Mouse (Mus musculus) c-Kit-positive CD71-positive TER-119-negative erythroid progenitor cells, embryonic 14.5 days (primary cell): ENCODE data around the gene Strbp.

Experiments used
- DNase-seq: peaks from one replicate; pipeline ENCODE4 v3.0.0-alpha.2; 2013; ENCODE audit warnings: low read depth

Gene Strbp

DNA sequence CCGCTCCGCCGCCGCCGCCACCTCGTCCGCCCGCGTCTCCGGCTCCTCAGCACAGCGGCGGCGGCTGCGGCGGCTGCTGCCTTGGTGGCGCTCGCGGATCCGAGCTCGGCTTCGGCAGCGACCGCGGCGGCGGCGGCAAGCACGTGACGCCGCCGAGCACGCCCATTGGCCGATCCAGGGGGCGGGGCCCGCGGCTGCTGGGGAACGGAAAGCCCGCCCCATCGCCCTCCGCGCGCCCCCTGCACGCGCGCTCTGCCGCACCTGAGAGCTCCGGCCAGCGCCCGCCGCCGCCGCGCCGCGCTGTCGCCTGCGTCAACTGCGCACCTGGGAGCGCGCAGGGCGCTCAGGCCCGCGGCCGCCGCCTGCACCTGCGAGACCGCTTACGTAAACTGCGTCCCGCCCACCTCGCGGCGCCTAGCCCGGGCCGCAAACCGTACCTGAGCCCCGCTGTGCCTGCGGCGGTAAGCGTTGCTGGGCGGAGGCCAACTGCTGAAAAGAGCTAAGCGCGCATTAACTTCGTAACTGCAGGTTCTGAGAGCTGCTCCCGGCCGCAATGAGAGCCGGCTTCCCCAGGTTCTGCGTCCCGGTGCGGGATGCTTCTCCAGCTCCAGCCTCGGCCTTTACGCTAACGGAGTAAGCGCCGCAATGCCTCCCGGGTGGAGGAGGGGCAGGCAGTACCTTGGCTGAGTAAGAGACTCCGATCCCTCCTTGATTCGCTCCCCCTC lies at the start of gene Strbp:
Strbp (minus strand) TSS at position 630 of the 725 bp plus-strand sequence.
- DNase-seq, result peak; percentile 77

DNA sequence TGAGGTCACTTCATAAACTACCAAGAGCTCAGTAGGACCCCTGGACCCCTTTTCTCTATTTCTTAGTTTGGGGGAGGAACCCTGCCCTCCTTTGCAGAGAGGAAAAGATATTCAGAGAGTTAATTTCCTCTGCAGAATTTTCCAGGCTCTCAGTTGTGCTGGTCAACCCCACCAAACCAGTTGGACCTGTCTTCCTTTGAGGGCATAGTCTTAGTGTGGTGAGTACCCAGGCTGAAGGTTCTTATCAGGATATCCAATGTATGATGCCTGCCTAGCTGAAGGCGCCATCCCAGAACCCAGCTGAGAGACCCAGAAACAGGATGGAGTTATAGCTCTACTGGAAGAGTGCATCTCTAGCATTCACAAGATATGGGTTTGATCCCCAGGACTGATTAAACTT lies 47.5 kb upstream of the Strbp start:
- no peak for DNase-seq

DNA sequence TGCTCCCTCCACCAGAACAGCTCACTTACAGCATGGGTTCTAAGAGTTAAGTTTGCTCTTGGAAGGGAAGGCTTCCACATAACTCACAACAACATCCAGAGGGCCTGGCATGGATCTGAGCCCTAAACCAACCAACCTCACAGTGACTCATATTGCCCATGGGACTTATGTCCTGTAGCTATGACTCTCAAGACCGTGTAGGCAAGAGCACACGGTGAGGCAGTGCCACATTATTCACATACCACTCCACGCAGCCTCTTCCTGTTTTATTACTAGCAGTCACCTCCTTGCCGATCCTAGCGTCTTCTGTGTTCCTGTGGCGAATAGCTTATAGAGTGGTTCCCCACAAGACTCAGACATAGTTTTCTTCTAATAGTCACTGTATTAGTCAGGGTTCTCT lies 45.7 kb upstream of the Strbp start:
- no peak for DNase-seq

DNA sequence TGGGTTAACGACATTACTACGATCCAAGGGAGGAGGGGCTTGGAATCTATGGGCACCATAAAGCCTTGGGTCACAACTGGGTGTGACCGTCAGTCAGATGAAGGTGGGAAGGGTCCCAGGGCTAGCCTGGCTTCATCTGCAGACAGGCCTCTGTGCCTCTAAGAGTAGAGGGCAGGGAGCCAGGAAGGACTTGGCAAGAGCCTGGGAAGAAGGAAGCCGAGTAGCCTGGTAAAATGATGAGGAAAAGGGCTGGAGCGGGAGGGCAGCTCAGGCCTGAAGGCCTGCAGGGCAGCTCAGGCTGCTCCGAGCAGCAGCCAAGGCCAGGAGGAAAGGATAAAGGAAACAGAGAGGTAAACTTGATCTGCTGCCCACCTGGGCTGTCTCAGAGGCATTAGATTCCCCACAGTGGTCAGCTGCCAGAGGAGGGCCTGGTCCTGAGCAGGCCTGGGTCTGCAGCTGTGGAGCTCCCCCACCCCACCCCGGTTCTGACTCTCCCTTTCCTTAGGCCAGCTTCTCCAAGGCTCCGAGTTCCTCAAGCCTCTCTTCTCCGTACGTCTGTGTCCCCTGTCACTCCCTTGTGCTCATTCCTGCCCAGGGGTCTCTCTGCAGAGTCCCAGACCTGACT lies 44.9 kb upstream of the Strbp start:
- DNase-seq, result no peak

DNA sequence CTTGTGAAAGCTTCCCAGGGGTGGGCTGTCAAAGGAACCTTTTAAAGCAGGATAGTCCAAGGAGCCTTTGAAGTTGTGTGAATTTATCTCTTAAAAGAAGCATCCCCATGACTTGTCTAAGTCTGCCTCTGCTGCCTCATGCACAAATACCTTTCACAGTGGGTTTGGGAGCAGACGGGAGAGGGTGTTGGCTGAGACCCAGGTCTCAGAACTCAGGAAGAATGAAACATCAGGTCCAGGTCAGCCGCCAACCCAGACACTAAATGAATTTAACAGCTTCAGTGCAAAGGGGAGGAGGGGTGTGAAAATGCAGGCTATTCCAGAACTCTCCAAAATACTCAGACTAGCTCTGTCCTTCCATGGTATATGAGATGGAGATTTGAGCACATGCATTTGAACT lies 44.2 kb upstream of the Strbp start:
- DNase-seq, result no peak

DNA sequence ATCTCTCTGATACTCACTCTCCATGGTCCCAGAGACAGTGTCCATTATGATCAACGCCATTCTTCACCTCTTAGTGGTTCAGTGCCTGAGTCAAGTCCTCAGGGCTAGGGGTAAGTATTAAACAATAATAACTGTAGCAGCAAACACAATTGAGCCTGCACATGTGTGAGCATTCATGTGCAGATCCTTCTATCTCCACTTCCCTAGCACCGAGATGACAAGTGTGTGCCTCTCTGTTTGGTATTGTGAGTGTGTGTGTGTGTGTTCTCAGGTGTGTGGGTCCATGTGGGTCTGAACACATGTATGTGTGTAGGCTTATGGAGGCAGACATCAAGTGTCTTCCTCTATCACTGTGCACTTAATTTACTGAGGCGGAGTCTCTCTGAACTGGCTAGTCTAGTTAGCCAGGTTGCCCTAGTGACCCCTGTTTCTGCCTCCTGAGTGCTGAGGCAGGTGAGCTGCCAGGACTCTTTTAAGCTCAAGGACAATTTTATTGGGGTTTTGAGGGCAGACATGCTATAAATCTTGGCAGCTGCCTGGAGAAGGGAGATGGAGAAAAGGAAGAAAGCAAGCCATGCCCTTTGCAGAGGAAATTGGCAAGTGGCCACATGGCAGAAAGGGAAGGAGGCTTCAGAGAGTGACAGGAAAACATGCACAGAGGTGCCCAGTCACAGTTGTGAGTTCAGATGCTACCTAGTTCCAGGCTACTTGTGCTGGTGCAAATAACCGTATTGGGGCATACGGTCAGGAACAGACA lies 42.8 kb upstream of the Strbp start:
- no peak for DNase-seq

DNA sequence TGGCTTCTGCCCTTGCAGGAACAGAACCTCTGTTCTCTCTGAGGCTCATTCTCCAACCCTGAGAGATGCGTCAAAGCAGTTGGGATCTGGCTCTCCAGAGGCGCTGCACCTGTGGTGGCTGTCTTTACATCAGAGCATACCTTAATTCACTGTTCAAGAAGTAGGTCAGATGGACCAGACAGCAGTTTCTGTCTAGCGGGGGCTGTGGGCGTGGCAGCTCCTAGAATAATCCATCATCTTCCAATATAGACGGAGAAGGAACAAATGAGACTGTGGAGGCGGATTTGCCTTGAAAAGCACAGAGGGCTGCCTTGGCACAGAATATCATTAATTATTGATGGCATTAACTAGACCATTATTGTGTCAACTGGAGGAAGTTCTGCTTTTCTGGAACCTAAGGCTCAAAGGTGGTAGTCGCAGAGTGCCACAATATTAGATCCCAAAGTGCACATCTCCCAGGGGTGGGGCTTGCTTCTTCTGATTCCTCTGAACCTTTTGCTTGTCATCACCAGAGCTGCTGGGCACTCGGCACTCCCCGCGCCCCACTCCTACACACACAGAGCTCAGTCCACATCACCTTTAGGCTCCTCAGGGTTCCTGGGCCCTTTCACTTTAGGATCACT lies 41.2 kb upstream of the Strbp start:
- DNase-seq, result no peak

DNA sequence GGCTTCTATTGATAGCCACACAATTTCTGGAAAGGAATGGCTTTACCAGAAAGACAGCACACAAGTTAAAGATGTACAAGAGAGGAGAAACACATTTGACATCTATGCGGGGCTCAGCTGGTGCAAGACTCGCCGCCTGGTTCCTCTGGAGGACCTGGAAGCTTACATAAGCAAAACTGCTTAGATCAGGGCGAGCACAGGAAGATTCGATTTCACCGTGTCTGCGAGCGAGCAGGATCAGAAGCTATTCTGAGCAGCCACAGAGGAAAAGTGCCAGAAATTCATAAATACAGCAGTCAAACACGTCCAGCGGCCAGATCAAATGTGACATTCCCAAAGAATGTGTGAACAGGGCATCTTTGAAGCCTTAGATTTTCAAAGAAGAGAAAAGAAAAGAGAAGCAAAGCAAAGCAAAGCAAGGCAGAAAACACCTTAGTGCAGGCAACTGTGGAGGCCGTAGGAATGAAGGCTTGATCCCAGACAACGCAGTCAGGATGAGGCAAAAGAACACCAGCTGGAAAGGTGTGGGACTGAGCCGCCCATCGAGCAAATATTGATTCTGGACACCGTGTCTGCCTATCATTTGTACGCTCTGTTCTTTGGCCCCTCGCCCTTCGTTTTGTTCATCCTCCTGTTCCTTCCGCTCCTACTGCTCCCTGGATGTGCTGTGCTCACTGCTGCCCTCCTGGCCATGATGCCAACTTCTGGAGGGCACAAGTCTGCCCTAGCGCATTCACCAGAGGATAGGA lies 38.3 kb upstream of the Strbp start:
- no peak for DNase-seq

DNA sequence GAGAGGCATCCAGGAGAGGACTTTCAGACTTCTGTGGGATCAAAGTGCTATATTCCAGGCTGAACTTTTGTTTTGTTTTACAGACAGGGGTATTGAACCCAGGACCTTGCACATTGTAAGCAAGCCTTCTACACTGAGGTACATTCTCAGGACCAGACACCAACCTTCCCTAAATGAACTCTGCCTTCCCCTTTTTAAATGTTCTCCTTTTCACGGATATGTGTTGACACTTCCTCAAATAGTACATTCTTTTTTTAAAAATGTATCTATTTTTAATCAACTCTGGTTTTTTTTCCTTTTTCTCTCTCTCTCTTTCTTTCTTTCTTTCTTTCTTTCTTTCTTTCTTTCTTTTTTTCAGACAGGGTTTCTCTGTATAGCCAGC lies 32.1 kb upstream of the Strbp start:
- no peak for DNase-seq

DNA sequence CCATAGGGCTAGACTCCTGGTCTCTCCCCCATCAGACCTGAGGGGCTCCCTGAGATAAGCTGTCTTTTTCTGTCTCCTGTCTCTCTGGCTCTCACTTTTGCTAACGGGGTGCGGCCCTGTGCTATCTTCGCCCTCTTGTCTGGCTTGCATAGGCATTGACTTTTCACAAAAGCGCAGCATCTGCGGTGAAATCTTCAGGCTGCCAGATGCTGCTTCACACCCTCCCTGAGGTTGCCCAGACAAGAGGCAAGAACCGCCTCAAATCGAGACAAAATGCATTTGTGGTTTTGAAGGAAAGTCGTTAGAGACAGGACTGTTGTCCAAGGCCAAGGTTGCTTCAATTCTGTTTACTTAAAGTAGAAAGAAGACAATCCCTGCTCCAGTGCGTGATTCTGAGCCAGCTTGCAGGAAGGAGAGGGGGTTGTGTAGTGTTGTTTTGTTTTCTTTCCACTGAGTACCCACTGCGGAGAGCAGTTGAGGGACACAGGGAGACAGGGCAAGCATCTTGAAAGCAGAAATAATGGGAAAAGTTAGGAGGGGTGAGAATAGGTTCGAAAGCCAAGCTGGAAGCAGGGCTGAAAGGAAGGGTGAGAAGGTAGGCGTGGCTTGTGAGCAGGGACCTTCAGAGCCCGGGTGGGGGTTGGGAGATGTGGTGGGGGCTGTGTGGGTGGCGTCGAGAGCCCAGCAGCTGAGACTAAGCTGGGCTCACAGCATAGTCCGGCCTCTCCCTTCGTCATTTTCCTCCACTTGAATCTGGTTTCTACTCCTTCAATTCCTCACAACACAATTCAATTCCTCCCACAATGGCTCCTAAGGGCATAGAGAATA lies 31.5 kb upstream of the Strbp start:
- DNase-seq, result no peak

DNA sequence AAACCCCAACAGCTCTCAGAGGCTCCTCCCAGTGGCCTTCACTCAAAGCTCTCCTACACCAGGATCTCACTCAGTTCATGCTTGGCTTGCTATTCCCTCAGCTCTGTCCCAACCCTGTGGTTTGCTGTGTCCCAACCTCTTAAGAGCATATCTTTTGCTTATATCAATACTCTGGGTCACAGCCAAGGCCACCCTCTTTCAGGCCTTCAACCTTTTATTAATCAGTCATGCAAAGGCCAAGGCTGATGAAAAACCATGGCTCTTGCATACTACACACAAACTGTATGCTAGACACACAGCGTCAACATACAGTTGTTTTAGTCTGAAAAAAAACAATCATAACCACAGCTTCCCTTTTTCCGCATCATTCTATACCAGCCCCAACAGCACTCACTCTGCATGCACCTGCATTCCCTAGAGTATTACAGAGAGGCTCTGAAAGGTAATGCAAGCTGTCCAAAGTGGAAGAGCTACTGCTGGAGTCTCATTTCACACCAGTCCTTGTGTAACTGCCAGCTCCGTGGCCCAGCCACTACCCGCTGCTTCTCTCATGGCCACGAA lies 27.7 kb upstream of the Strbp start:
- no peak for DNase-seq

DNA sequence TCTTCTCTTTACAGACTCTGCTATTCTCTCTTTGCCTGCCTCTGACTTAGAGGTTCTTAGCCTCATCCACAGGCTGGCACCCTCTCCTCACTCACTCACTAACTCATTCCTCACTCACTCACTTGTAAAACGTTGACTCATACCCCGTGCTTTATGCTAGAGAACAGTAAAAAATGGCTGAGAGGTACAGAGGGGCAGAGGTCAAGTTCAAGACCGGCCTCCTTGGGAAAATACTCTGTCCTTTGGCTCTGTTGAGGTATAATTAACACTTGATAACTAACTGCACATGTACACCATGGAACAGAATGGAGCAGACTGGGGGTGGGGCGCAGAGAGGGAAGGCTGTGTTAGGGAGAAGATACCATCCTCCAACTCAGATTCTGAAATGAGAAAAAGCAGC lies 20.6 kb upstream of the Strbp start:
- no peak for DNase-seq

DNA sequence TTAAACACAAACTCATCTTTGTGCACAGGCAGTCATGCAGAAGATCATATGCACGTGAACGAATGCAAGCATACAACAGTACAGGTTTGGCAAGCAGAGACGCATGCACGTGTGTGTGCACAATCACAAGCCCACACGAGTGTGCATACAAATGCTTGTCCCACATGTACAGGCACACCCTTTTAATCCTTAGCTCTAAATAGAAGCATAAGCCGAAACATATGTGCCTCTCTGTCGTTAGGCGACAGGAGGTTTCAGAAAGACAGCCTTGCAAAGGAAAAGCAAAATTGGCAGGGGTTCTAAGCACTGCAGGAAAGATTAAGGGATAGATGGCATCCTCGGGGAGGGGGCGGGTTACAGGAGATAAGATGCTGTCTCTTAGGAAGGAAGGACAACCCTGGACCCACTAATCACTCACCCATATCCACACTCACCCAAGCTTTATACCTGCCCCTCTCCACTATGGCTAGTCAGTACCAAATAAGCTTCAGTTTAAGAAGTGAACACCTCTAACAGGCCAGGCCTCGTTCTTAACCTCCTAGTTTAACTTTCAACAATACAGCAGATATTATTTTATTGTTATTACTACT lies 19.9 kb upstream of the Strbp start:
- DNase-seq, result no peak

DNA sequence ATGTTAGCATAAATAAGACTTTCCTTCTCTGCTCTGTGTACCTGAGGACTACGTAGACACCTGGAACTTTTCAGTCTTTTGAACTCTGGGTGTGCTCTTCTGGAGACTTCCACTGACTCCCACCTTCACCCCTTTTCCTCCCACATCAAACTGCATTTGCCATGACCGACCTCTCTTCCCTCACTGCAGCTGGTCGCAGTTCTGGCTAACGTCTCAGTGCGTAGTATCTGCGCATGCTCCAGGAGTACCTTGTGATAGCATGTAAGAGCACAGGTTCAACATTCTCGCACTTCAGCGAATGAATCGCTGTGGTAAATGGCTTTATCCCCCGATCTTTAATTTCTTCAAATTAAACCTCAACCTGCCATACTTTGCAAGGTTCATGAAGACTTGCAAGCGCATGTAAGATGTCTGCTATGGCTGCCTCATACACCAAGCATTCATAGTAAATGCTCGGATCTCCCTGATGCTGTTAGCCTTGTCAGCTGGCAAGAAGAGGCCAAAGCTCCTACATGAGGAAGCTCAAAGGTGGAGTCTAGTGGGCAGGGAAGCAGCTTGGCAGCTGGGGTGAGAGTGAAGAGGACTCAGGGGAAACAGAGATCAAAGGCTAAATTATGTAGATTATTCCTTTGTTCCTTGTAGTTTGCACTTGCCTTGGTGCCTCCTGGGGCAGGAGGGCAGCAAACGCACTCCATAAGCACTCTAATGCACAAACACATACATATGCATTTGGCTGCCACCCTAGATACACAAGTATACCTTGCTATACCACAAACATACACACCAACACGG lies 19.2 kb upstream of the Strbp start:
- no peak for DNase-seq

DNA sequence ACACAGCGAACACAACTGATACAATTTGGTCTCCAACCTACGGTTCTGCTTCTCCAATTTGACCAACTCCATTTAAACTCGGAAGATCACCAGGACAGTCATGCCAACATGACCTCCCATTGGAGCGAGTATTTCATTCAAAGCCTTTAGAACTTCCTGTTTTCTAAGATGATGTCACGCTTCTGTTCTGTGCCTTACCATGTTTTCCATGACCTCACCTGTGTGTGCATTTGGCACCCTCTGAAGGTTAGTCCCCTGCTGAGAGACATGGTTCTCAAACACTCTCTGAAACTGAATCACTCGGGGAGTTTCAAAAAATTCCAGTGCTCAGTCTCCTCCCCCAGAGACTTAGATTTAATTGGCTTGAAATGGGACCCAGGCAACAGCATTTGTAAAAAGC lies 12.6 kb upstream of the Strbp start:
- no peak for DNase-seq

DNA sequence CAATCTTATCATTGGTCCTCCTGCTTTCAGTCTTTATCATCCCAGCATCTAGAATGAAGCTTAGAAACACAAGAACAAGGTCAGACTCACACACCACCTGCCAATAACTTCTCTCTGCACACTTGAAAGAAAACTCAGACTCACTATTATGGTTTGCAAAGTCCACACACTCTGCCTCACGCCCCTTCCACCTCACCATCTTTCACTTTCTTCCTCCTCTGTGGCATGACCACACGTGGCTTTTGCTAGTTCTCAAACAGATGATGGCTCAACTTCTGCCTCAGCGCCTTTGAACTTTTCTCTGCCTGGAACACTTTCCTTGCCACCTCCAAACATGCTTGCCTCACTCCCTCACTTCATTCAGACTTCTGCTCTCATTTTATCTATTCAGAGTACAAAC lies 11.7 kb upstream of the Strbp start:
- no peak for DNase-seq

DNA sequence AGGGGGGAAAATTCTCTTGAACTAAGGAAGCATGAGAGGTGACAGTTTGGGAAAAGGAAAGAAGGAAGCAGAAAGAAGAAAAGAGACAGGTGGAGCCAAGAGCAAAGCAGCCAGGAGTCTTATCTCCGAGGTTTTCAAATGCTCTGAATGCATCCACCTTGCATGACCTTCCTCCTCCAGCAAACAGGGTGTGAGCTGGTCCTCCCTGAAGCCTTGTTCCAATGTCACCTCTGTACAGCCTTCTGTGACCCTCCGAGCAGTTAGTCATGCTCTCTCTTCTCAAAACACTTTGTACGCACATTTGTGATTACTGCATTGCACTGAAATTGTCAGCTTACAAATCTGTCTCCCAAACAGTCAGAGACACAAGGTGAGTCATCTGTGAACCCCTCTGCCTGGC lies 9.4 kb upstream of the Strbp start:
- DNase-seq, result no peak

DNA sequence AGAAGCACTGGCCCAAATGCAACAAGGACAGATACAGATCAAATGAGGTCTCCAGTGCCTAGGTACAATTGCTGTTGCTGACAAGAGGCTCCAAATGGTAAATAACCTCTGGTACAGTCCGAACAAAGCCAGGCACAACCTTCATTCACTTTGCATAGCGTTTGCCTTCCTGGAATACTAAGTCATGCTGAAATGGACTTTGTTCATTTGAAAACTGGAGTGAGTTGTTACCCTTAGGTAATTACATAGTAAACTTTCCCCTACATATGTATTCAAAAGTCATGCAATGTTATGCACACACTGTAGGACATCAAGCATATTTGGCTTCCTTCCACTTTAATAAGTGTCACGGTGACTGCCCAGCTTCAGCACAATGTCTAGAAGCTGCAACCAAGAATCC lies 5.2 kb upstream of the Strbp start:
- DNase-seq, result no peak

DNA sequence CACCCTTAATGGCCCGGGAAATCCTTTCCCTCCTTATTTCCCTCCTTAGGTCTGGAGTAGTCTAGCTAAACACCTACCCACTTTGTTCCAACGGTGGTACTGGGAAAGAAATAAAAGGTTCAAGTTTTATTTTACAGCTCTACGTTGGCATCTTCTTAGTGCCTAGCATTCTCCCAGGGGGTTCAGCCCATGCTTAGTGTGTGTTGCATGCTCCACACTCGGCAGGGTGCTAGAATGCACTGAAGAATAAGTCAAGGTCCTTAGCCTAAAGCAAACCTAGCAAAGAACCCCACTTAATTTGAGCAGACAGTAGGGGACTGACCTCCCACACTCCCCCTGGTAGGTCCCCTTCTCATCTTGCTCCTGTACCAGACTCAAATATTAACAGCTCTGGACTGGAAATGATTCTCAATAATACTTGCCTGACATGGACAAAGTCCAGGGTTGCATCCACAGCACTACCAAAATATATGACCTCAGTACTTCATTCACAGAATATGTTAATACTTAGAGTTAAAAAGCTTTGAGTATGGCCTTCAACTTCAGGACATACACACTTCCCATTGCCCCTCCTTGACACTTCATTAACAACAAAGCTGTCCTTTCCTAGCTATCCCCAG lies 592 bp upstream of the Strbp start:
- no peak for DNase-seq
